Mouse (Mus musculus) thymus, adult 2 months (tissue): ENCODE measurements around the gene Atp6v1e2.

Experiments used
- CTCF ChIP-seq: fragments of 200-500 bp; IDR thresholded peaks from 2 replicates; pipeline ENCODE4 v1.5.1; 2012; ENCODE audit warnings: mild to moderate bottlenecking, control low read depth, low read length, moderate library complexity, borderline replicate concordance; ENCODE audit not compliant: control insufficient read depth, poor library complexity, insufficient read depth; ENCODE audit errors: extremely low read depth
- POLR2A ChIP-seq: fragments of 200-500 bp; IDR thresholded peaks from 2 replicates; pipeline ENCODE4 v1.6.1; 2012; ENCODE audit warnings: mild to moderate bottlenecking, low read length, control low read depth, moderate library complexity; ENCODE audit not compliant: control insufficient read depth, poor library complexity, insufficient read depth; ENCODE audit errors: extremely low read depth

- TF ChIP-seq CTCF (no peak), POLR2A (no peak)
These were observed 34.6 kb downstream of the Atp6v1e2 start for GRCm38 (mm10) chr17:86913003-86913607.
